Mouse (Mus musculus) ovary, adult 18-20 months (tissue): Measurements from ENCODE around the gene Fjx1.

Experiments
- DNase-seq: peaks from one replicate; pipeline ENCODE4 v3.0.0; 2022; ENCODE audit warnings: low spot score, mixed read lengths

Fjx1 gene

DNA sequence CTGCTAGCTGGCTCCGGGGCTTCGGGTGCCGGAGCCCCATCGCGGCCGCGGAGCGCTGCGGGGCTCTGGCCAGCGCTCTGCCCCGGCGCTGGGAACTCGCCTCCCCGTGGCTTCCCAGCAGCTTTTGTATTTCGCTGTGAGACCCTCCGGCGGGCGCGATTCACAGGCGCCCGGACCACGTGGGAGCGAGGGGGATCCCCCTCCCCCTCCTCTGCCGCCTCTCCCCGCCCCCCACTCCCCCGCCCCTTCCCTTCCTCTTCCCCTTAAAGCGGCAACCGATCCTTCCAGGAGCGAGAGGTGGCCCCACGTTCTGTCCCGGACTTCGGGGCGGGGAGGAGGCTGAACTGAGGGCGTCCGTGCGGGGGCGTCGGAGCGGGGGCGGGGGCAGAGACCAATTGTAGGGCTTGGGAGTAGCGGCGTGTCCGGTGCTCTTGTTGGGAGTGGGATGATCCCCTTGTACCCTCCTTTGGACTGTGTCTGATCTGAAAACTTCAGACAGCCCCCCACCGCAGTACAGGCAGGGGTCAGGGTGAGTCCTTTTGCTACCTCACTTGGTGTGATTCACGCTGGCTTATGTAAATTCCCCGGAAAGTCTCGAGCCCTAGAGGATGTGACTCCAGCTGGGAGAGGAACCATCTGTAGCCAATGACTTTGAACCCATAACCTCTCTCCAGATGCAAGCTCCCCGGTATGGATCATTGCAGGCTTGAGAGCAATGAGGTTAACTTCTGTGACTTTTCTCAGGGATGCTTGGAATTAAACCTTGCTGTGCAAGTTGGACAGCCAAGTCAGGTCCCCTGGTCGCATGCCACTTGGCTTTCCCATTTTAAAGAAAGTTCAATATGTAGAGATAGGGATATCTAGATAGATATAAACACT is at the start of gene Fjx1:
Fjx1 (minus strand) TSS at position 829 of the 879 bp plus-strand sequence.
- DNase-seq = peak; percentile 10

GRCm38 (mm10) chr2:102500001-102500689 is 47.8 kb upstream of the Fjx1 start:
- no peak for DNase-seq

- no peak for DNase-seq
Measured at GRCm38 (mm10) chr2:102480738-102481137, 28.4 kb upstream of the Fjx1 start.

- DNase-seq = no peak
Measured at GRCm38 (mm10) chr2:102476101-102476500, 23.8 kb upstream of the Fjx1 start.

DNA sequence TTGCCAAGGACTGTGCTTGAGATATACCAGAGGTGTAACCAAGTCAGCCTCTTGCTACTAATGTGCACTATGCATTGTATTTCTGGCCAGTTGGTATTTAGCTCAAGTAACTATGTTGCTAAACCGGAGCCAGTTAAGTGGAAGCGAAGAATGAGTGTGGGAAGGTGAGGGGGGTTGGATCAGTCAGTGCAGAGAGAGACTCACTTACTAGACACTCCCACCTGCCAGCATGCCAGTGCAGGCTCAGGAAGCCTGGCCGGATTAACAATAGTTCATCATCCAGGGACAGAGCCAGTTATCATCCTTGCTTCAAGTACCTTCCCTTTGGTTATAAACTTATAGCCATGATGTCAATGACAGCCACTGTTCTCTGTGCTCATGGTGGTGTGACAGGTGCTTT is 16.3 kb upstream of the Fjx1 start:
- no peak for DNase-seq

GRCm38 (mm10) chr2:102464342-102464732 is 12.0 kb upstream of the Fjx1 start:
- no peak for DNase-seq

DNA sequence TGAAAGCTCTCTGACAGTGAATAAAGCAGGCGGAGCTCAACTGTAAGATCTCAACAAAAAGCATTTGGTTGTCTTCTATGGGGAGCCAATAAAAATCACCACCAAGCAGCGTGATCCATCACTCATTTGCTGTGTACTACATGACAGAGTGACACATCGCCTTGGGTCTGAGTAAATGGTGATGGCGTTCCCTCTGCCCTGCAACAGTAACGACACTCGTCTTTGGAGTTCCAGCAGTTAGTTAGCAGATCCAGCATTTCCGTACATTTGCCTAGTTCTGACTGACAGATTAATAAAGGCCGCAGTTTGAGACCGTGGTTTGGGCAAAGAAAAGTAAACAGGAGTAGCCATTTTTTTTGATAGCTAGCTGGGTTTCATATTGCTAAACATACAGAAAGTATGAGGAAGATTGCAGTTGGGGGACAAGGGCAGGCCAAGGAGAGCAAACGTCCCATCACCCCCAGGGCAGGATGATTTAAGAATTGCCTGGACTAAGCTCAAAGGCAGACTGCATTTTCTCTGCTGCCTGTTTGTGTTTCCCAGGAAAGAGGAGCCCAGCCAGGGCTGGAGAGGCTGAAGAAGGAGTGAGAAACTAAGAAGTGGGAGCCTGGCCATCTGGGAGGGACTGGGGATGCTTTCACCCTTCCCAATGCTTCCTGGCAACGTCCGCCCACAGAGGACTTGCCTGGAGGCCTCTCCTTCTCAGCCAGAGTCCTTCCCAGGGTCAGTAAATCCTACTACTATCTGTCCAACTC is 11.5 kb upstream of the Fjx1 start:
- peak; percentile 31 for DNase-seq

DNA sequence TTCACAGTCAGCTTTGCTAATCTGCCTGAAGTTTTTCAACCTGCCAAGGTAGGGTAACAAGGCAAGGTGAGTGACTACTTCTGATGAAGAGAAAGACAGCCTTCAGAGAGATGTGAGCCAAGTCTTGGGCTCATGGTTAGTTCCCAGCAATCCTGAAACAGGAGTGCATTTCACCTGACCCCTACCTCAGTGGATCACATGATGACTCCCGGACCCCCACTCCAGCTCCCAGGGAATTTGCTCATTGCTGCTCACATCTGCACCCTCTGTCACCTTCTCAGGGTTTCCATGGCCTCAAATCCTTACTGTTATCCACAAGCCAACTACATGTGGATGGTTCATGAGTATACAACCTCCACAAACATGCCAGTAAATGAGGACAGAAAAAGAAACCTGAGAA is 9.2 kb upstream of the Fjx1 start:
- no peak for DNase-seq

- DNase-seq = no peak
Measured at GRCm38 (mm10) chr2:102455126-102455525, 2.8 kb upstream of the Fjx1 start.

DNA sequence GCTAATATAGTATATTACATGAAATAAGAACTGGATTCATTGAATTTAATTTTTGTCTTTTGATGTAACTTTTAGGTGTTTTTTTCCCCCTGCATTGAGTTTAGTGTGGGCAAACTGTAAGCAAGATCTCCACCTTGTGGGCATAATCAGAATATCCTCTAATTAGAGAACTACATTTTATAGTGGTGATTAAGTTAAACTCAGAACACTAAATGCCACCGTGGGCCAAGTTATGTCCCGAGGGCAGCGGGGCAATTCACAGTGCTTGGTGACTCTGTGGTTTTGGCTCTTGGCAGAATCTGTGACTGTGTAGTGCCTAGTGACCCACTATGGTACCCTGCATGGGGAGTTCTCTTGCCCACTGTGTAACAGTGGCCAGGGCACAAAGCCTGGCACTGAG is 1.1 kb upstream of the Fjx1 start:
- DNase-seq = no peak

GRCm38 (mm10) chr2:102450761-102451670 is 1.3 kb downstream of the Fjx1 start:
- DNase-seq = no peak

DNA sequence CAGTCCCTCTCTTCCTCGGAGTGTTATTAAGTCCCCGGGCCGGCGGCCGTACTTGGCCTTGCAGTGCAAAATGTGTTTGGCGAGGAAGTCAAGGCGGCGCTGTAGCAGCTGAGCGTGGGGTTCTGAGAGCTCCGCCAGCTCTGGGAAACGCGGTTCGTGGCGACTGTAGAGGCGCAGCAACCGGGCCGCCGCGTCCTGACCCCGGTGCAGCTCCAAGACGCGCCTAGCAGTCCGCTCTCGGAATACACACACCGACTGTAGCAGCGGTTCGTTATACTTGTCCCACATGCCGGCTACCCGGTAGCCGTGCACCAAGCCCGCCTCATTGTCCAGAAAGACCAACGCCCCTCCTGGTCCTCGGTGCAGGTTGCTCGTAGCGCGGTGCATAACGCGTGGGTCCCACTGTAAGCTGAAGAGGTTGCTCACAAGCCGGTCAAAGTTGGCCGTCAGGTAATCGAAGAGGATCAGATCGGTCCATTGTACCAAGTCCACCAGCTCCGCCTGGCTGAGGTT is 2.0 kb downstream of the Fjx1 start:
- peak; percentile 34 for DNase-seq

DNA sequence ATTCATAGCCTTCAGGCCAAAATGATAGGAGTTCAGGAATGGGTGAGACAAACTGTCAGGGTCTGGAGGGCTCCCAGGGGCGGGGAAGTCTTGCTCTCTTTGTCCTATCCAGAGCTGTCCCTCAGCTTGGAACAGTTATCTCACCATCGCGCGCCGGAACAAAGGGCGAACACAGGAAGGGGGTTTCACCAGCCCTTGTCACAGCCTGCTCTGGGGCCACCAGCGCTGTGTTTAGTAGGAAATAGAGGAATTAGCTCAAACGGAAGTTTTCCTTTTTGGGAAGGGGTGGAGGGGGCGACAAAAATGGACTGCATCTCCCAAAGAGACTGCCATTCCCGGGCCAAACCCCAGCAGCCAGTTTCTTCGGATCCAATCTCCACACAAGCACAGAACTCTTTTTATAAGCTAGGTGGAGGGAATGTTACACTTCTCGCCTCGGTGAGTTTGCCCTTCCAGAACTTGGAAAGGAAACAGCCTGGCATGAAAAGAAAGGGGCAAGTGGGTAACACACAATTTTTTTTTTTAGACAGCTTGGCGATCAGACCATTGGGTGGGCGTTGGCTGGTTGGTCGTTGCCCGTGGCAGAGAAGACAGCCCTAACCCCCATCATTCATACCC is 2.6 kb downstream of the Fjx1 start:
- no peak for DNase-seq

- no peak for DNase-seq
Measured at GRCm38 (mm10) chr2:102449056-102449455, 3.2 kb downstream of the Fjx1 start.

- no peak for DNase-seq
Measured at GRCm38 (mm10) chr2:102447831-102448230, 4.5 kb downstream of the Fjx1 start.

- DNase-seq = no peak
Measured at GRCm38 (mm10) chr2:102446851-102447250, 5.4 kb downstream of the Fjx1 start.

DNA sequence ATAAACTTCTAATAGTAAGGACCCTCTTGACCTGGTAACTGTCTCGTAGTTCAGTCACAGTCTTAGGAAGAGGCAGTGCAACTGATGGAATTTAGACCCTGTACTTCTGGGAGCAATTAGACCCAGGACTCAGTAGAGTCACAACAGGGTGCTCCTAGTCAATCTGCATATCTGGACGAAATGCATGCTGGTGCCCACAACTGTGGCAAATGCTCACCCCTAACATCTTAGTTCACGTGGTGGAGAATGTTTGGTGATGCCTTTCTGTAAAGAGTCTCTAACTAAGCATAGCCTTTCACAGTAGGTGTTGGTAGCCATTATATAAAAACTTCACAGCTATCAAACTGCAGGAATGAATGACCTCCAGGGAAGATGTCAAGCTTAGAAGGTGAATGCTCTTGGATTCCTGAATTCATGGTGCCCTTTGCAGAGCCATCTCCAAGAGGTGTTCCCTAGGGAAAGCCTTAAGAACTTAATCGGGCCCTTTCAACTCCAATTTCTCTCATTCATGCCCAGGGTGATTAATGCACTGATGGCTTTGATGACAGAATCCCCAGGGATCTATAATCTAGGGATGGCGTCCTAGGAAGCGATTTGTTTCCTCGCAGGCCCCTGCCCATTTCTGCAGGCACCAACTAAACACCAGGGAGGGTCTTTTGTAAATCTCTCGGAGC is 14.8 kb downstream of the Fjx1 start:
- no peak for DNase-seq

GRCm38 (mm10) chr2:102433879-102434278 is 18.4 kb downstream of the Fjx1 start:
- no peak for DNase-seq

DNA sequence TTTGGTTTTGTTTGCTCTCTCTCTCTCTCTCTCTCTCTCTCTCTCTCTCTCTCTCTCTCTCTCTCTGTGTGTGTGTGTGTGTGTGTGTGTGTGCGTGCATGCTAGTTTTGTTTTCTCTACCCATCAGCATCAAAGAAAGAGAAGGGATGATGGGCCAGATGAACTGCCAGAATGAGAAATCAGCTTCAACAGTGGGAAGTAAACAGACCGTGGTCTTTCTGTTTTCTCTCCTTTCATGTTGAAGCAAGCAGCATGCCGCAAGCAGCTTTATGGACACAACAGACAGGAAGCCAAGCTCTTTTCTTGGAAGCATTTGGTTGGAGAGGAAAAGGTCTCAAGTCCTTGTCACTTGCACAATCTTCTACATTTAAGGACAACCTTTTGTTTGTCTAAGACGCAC is 21.2 kb downstream of the Fjx1 start:
- DNase-seq = no peak

DNA sequence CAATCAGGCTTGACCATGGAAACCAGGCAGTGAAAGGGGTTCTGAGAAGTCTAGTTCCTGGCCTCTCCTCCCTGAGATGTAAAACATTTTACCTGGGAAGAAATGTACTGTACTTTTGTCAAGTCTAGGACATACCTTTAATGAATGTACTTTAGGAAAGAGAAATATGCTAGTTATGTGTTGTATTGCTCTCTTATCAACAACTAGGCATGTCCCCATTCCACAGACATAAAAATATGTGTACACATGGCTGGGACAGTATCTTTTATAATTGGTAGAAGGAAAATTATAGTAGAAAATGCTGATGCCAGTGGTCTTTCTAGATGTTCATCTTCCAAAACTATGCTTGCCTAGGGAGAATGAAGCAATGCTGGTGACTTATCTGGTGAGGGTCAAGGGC is 24.3 kb downstream of the Fjx1 start:
- DNase-seq = no peak
